Mouse (Mus musculus): Measurements from ENCODE around the gene 4930578G10Rik.
"Not testable (repeated sequence)": the region's sequence is repeated elsewhere in the genome, so short reads cannot be mapped to it uniquely, and the experiment has no call there.

DNA sequence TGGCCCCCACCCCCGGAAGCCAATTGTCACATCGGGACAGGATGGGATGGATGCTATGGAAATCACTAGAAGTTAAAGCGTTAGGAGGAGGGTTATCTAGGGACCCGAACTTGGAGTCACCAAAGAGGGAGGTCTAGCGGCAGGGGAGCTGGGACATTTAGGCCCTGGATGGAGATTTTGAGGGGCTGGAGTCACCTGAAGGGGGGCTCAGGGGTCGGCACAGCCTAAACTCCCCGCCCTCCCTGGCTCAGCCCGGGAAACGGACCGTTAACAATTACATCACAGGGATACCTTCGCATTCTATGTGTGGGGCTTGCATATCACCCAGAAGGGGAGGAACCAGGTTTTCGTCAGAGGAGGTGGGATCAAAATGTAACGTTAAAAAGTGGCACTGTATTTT lies at the start of gene 4930578G10Rik:
- not testable (repeated sequence) for TF ChIP-seq POLR2A (IDR thresholded peaks at IDR 0.05; ENCODE audit: borderline replicate concordance, extremely low read depth, low read depth, low read length); CTCF (IDR thresholded peaks at IDR 0.05; ENCODE audit: insufficient read depth, low read length)

All from lung, adult 2 months (tissue).